Mouse (Mus musculus): ENCODE results near the gene Ms4a4a.

The Ms4a4a gene

GRCm38 (mm10) chr19:11435058-11435834 lies 59.9 kb downstream of the Ms4a4a start:
- no peak for DNase-seq (ENCODE audit: low spot score in 2 of 2)
